Mouse (Mus musculus) kidney, postnatal 0 days (tissue): ENCODE results near the gene Ubac2. TPM values are rescaled to one million over a fixed set of nuclear protein-coding genes. Genes with fewer than 3 reads are reported as not detected.

ENCODE experiments used
- ATAC-seq: fragments of 200-750 bp; cut with Nextera tagmentation; replicated peaks from 2 replicates; pipeline ENCODE4 v1.8.0; 2017; ENCODE audit warnings: low read depth, moderate number of reproducible peaks, moderate TSS enrichment, moderate library complexity; ENCODE audit not compliant: low FRiP score
- DNase-seq: peaks from one replicate; pipeline ENCODE4 v3.0.0-alpha.2; 2016; ENCODE audit warnings: low spot score
- H3K27ac ChIP-seq: fragments of 300-500 bp; sonication (generic); 2 replicates; pipeline ENCODE4 v1.5.1; 2014; ENCODE audit warnings: mild to moderate bottlenecking
- H3K27me3 ChIP-seq: fragments of 300-500 bp; sonication (generic); 2 replicates; pipeline ENCODE4 v1.6.1; 2014; ENCODE audit warnings: low read length, mixed read lengths; ENCODE audit not compliant: insufficient read depth
- H3K36me3 ChIP-seq: fragments of 300-500 bp; sonication (generic); 2 replicates; pipeline ENCODE4 v1.6.1; 2014; ENCODE audit warnings: low read length, mixed read lengths; ENCODE audit not compliant: insufficient read depth
- H3K4me1 ChIP-seq: fragments of 300-500 bp; sonication (generic); replicated peaks from 2 replicates; pipeline ENCODE4 v1.6.1; 2014; ENCODE audit warnings: antibody characterized with exemption, low read length, mixed read lengths; ENCODE audit not compliant: insufficient read depth
- H3K4me2 ChIP-seq: fragments of 300-500 bp; sonication (generic); 2 replicates; pipeline ENCODE4 v1.6.1; 2014; ENCODE audit warnings: mild to moderate bottlenecking, low read length, moderate library complexity, mixed read lengths
- H3K4me3 ChIP-seq: fragments of 300-500 bp; sonication (generic); replicated peaks from 2 replicates; pipeline ENCODE4 v1.5.1; 2014; ENCODE audit warnings: low read depth, low read length
- H3K9ac ChIP-seq: fragments of 300-500 bp; sonication (generic); 2 replicates; pipeline ENCODE4 v1.6.1; 2014; ENCODE audit warnings: low read depth, low read length
- H3K9me3 ChIP-seq: fragments of 300-500 bp; sonication (generic); replicated peaks from 2 replicates; pipeline ENCODE4 v1.6.1; 2016; ENCODE audit warnings: low read length, inconsistent platforms, mixed read lengths
- CTCF ChIP-seq: IDR thresholded peaks from 2 replicates; pipeline ENCODE4 v1.5.1; 2016; ENCODE audit warnings: antibody characterized with exemption, low read depth, mild to moderate bottlenecking, moderate library complexity
- WGBS: fragments of 180-500 bp; shearing (Covaris S2); extraction: QIAGEN DNeasy Blood & Tissue Kit; methylation state at CpG from one replicate; pipeline ENCODE4 v1.1.7; 2014; 5-methylcytosine and 5-hydroxymethylcytosine counted together
- polyA plus RNA-seq: library from polyadenylated mRNA; unstranded; fragments of >200 nt; fragmentation: Nextera tagmentation; extraction: Ambion mirVana; gene quantifications from 2 replicates; pipeline ENCODE4 v1.2.1, GENCODE M21; 2015

Ubac2 gene
- polyA plus RNA-seq, 1 experiment from 2014 or later: 70.2 TPM

DNA sequence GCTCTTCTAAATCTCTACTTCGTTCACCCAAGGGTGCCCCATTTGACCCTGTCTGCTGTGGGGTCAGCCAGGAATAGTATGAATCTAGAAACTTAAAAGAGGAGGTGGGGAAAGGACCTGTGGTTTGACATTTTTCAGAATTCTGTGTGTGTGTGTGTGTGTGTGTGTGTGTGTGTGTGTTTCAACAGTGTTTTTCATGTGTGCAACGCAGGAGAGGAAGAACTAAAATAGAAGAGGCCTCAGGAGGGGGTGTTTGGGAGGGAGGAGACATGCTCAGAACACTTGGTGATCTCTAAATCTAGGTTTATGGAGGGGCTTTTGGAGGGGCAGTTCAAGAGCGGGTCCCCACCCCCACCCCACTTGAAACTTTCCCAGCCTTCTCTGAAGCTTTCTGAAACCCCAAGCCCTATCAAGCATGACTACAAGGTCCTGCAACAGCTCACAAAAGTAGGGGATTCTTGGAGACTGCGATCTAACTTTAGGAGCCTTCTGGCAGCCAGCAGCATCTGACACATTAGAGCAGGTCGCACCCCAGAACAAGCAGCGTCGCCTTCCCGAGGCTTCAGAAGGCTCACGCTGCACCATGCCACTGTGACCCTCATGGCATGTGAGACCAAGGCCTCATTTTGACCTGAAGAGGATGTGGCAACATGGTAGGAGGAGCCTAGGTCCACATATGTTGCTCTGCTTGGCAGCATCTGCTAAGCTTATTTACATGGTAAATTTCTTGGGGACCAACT, 174.6 kb downstream of the Ubac2 start:
- no peak for TF ChIP-seq CTCF
- Histone ChIP-seq H3K4me2 (no peak overlapping the region), H3K27ac (no peak overlapping the region), H3K4me3 (no peak overlapping the region), H3K9me3 (no peaks in the 10 kb centered on the region), H3K27me3 (no peaks in the 10 kb centered on the region), H3K4me1 (no peaks in the 10 kb centered on the region), H3K36me3 (no peaks in the 10 kb centered on the region), H3K9ac (no peak overlapping the region)
- WGBS: 75% methylated on average over 9 of the region's 9 CpGs
- no peak for DNase-seq
- ATAC-seq: no peak

DNA sequence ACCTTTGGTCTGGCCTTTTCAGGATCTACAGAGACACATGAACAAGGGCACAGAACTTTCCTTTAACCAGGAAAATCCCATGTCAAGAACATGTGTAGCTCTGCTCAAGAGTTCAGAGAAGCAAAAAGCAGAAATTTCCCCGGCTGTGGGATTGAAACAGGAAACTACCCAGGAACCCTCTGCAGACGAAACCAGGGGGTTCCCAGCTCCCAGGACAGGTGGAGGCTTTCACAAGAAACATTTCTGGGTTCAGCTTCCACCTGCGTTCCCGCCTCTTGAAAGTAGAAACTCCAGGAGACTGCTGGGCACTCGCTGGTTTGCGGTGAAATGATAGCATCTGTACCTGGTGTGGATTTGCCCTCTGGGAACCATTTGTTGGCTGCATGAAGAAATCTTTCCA, 178.5 kb downstream of the Ubac2 start:
- Histone ChIP-seq H3K4me2 (no peak overlapping the region), H3K9ac (no peak overlapping the region), H3K9me3 (no peaks in the 10 kb centered on the region), H3K4me3 (no peak overlapping the region), H3K27ac (no peak overlapping the region), H3K27me3 (no peaks in the 10 kb centered on the region), H3K36me3 (no peaks in the 10 kb centered on the region), H3K4me1 (no peaks in the 10 kb centered on the region)
- DNase-seq (no peak), ATAC-seq (no peak)
- 74% methylated on average over 6 of the region's 6 CpGs for WGBS
- TF ChIP-seq CTCF: no peak

- ATAC-seq: no peak
- no peak for TF ChIP-seq CTCF
- no peak overlapping the region for H3K4me2 ChIP-seq
- H3K27me3 ChIP-seq: no peaks in the 10 kb centered on the region
- H3K4me3 ChIP-seq: no peak overlapping the region
- no peaks in the 10 kb centered on the region for H3K36me3 ChIP-seq
- H3K9ac ChIP-seq: no peak overlapping the region
- H3K9me3 ChIP-seq: no peaks in the 10 kb centered on the region
- DNase-seq: no peak
- no peak overlapping the region for H3K27ac ChIP-seq
- no peaks in the 10 kb centered on the region for H3K4me1 ChIP-seq
- 43% methylated on average over 2 of the region's 2 CpGs for WGBS
Observed at GRCm38 (mm10) chr14:122057941-122058346, 179.5 kb downstream of the Ubac2 start.

DNA sequence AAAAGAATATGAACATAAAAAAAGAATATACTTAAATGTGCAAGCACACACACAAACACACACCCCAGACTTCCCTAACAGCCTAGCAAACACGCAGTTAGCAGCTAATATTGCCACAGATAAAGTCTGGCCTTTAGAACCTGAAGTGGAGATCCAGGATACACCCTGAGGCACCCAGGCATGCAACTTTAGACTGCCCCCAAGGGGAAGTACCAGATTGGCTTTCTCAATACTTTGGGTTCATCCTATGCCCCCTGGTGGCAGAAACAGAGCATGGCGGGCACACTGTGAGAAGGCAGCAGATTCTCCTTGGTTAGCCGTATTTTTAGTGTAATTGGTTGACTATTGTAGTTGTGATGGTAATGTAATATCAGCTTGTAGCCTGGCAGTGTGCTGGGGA, 182.2 kb downstream of the Ubac2 start:
- no peak overlapping the region for H3K27ac ChIP-seq
- WGBS: 4% methylated on average over 3 of the region's 3 CpGs
- no peak overlapping the region for H3K4me3 ChIP-seq
- ATAC-seq (peak; percentile 71), DNase-seq (peak; percentile 89)
- no peaks in the 10 kb centered on the region for H3K36me3 ChIP-seq
- TF ChIP-seq CTCF: peak; percentile 99
- no peaks in the 10 kb centered on the region for H3K27me3 ChIP-seq
- no peaks in the 10 kb centered on the region for H3K4me1 ChIP-seq
- no peaks in the 10 kb centered on the region for H3K9me3 ChIP-seq
- no peak overlapping the region for H3K4me2 ChIP-seq
- H3K9ac ChIP-seq: no peak overlapping the region

DNA sequence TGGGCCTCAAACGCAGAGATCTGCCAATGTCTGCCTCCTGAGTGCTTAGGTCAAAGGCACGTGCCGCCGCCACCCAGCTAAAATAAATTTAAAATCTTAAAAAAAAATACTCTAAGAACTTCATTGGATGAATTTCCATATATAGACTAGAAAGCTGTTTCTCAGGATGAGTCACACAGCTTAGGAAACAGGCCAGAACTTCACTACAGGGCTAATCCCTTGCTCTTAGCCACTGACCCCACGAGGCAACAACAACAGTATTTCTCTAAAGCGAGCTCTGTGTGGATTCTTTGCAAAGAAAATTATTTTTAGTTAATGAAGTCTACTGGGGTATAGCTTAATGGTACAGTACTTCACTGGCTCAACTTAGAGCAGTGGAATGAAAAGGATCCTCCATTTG, 183.0 kb downstream of the Ubac2 start:
- H3K4me2 ChIP-seq: no peak overlapping the region
- H3K9me3 ChIP-seq: no peaks in the 10 kb centered on the region
- no peak overlapping the region for H3K4me3 ChIP-seq
- H3K4me1 ChIP-seq: no peaks in the 10 kb centered on the region
- 86% methylated on average over 6 of the region's 6 CpGs for WGBS
- H3K27ac ChIP-seq: no peak overlapping the region
- TF ChIP-seq CTCF: no peak
- no peaks in the 10 kb centered on the region for H3K27me3 ChIP-seq
- ATAC-seq (no peak), DNase-seq (no peak)
- no peak overlapping the region for H3K9ac ChIP-seq
- no peaks in the 10 kb centered on the region for H3K36me3 ChIP-seq

GRCm38 (mm10) chr14:122062411-122063090, 184.1 kb downstream of the Ubac2 start:
- Histone ChIP-seq H3K4me2 (no peak overlapping the region), H3K9me3 (no peaks in the 10 kb centered on the region), H3K9ac (no peak overlapping the region), H3K36me3 (no peaks in the 10 kb centered on the region), H3K4me1 (no peaks in the 10 kb centered on the region), H3K27ac (no peak overlapping the region), H3K4me3 (no peak overlapping the region), H3K27me3 (no peaks in the 10 kb centered on the region)
- WGBS: 84% methylated on average over 10 of the region's 10 CpGs
- ATAC-seq: no peak
- DNase-seq: no peak
- TF ChIP-seq CTCF: no peak
